Mouse (Mus musculus): ENCODE data around the gene Sox1.

Sox1 gene

GRCm38 (mm10) chr8:12395071-12396031, at the start of gene Sox1:
Sox1 (plus strand) TSS chr8:12395295.
- no peak for DNase-seq

- no peak for DNase-seq
These were observed 49.2 kb upstream of the Sox1 start for GRCm38 (mm10) chr8:12345881-12346280.

GRCm38 (mm10) chr8:12346870-12347269, 48.2 kb upstream of the Sox1 start:
- no peak for DNase-seq

GRCm38 (mm10) chr8:12348306-12348705, 46.8 kb upstream of the Sox1 start:
- no peak for DNase-seq

- no peak for DNase-seq
These were observed 45.5 kb upstream of the Sox1 start for GRCm38 (mm10) chr8:12349591-12349990.

- DNase-seq, result no peak
These were observed 44.0 kb upstream of the Sox1 start for GRCm38 (mm10) chr8:12351121-12351520.

GRCm38 (mm10) chr8:12354406-12355025, 40.6 kb upstream of the Sox1 start:
- DNase-seq, result no peak

- DNase-seq, result no peak
These were observed 26.9 kb upstream of the Sox1 start for GRCm38 (mm10) chr8:12368161-12368560.

- no peak for DNase-seq
These were observed 26.2 kb upstream of the Sox1 start for GRCm38 (mm10) chr8:12368856-12369255.

GRCm38 (mm10) chr8:12381111-12381510, 14.0 kb upstream of the Sox1 start:
- DNase-seq, result no peak

- DNase-seq, result no peak
These were observed 12.2 kb upstream of the Sox1 start for GRCm38 (mm10) chr8:12382707-12383561.

GRCm38 (mm10) chr8:12383979-12384890, 10.9 kb upstream of the Sox1 start:
- no peak for DNase-seq

GRCm38 (mm10) chr8:12384996-12385685, 10.0 kb upstream of the Sox1 start:
- no peak for DNase-seq

GRCm38 (mm10) chr8:12385686-12386488, 9.2 kb upstream of the Sox1 start:
- DNase-seq, result no peak

- no peak for DNase-seq
These were observed 8.4 kb upstream of the Sox1 start for GRCm38 (mm10) chr8:12386530-12387222.

GRCm38 (mm10) chr8:12387223-12387860, 7.8 kb upstream of the Sox1 start:
- no peak for DNase-seq

- DNase-seq, result no peak
These were observed 7.2 kb upstream of the Sox1 start for GRCm38 (mm10) chr8:12387901-12388300.

- DNase-seq, result no peak
These were observed 6.5 kb upstream of the Sox1 start for GRCm38 (mm10) chr8:12388390-12389115.

- no peak for DNase-seq
These were observed 6.0 kb upstream of the Sox1 start for GRCm38 (mm10) chr8:12389116-12389471.

Data from lung, postnatal 14 days (tissue).